Comparison of ENCODE assay signal across 8 mouse cellular contexts in the genomic region with DNA sequence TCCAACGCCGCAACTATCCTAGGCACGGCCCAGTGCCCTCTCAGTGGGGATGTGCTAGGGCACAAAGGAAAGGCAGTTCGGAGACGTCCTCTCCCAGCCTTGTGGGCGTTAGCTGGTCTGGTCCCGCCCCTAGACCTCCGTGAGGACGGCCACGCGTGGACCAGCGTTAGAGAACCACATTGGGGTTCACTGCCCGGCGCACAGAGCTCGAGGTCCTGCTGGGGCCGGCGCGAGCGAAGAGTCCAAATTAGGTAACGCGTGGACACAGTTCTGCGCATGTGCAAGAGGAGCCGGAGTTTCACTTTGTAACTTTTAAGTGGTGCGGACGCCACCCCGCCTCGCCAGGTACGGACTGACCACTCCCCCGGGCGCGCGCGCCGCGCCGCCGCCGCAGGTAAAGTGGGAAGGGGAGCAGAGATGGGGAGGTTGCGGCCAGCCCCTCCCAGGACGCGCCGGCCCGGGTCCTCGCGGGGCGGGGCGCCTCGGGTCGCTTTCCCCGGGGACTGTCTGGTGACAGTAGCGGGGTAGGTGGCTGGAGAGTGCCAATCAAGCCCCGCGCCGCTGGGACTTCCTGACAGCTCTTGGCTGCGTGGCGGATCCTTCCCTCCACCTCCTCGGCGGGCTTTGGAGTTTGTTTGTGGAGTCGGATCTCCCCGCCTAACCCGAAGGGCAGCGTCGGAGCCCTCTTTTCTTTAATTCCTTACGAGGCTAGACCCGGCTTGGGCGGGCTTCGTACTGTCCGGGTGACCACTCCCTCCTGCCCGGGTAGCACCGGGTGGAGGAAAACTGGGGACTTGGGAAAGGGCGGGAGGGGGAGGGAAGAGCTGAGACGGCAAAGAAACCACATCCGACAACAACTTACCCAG. TPM values are rescaled to one million over a fixed set of nuclear protein-coding genes. Genes with fewer than 3 reads are reported as not detected.
DNase-seq lines count a peak whose midpoint lies in the region; ATAC-seq and TF ChIP-seq lines count a peak whose summit lies in the region.

Gene Tmem63a (plus strand): TSS at position 179 of the 866 bp plus-strand sequence.

- H3K79me2 ChIP-seq in heart, adult 2 months (replicated peaks; ENCODE audit: control insufficient read depth, insufficient read depth, low read length), result no peaks in the 10 kb centered on the region

- intact Hi-C loops in heart, adult 2 months (cut with DNase I), result loop anchor here (2.0 kb wide), 1 partner anchor 38 kb away; the partner anchor contains the start of gene Pycr2

- H3K9ac ChIP-seq in embryonic facial prominence, embryonic 12.5 days, result peak within 1 kb of the TSS; percentile 66
- peak within 1 kb of the TSS; percentile 77 for H3K9ac ChIP-seq in heart, adult 2 months (ENCODE audit: low read depth, low read length)
- H3K9ac ChIP-seq in midbrain, postnatal 0 days (replicated peaks; ENCODE audit: low read length, poor library complexity, severe bottlenecking), result peak within 1 kb of the TSS; percentile 44; the same call in 1 of the 2 replicates

- peak within 1 kb of the TSS; percentile 71 for H3K4me3 ChIP-seq in embryonic facial prominence, embryonic 12.5 days
- peak within 1 kb of the TSS; percentile 96 for H3K4me3 ChIP-seq in heart, adult 2 months
- H3K4me3 ChIP-seq in midbrain, postnatal 0 days (ENCODE audit: low read depth, low read length), result peak within 1 kb of the TSS; percentile 62

- TF ChIP-seq POLR2A in heart, adult 2 months (IDR thresholded peaks at IDR 0.05; ENCODE audit: insufficient read depth, low read depth, low read length), result peak; percentile 65; the same call in 1 of the 2 replicates

- H3K36me3 ChIP-seq in embryonic facial prominence, embryonic 12.5 days, result no peaks in the 10 kb centered on the region
- no peaks in the 10 kb centered on the region for H3K36me3 ChIP-seq in heart, adult 2 months (ENCODE audit: control insufficient read depth, insufficient read depth, low read length)
- H3K36me3 ChIP-seq in midbrain, postnatal 0 days (ENCODE audit: insufficient read depth, low read length), result no peaks in the 10 kb centered on the region

- peaks cover 32% of the 10 kb centered on the region for H3K4me1 ChIP-seq in embryonic facial prominence, embryonic 12.5 days
- H3K4me1 ChIP-seq in heart, adult 2 months (ENCODE audit: control insufficient read depth, insufficient read depth, low read length), result peaks cover 22% of the 10 kb centered on the region
- H3K4me1 ChIP-seq in midbrain, postnatal 0 days (ENCODE audit: insufficient read depth, low read length), result peaks cover 3% of the 10 kb centered on the region; the same call in 1 of the 2 replicates

- WGBS in embryonic facial prominence, embryonic 12.5 days, result under 1% methylated on average over 73 of the region's 73 CpGs
- WGBS in heart, adult 2 months, result under 1% methylated on average over 73 of the region's 73 CpGs
- under 1% methylated on average over 67 of the region's 73 CpGs for WGBS in midbrain, postnatal 0 days

- DNase-seq in left cerebral cortex, adult 18-20 months (ENCODE audit: low spot score in 2 of 2), result peak; percentile 24 to 29
- no peak for DNase-seq in left cerebral cortex, adult 11 months (ENCODE audit: low spot score)
- DNase-seq in heart, adult 2 months, result peak; percentile 85 to 89
- DNase-seq in kidney, adult 18-20 months, result peak; percentile 89
- DNase-seq in liver, result peak; percentile 83
- peak; percentile 32 for DNase-seq in midbrain, postnatal 0 days (ENCODE audit: low spot score)
- DNase-seq in spleen, postnatal 4 days (ENCODE audit: low spot score in 2 of 2), result peak; percentile 72 to 90

- no peak for ATAC-seq in embryonic facial prominence, embryonic 12.5 days (ENCODE audit: insufficient number of reproducible peaks, insufficient read depth, low FRiP score, low TSS enrichment)
- ATAC-seq in midbrain, postnatal 0 days (ENCODE audit: low FRiP score), result no peak

- no peak for TF ChIP-seq CTCF in heart, adult 2 months (IDR thresholded peaks at IDR 0.05)
- no peak for TF ChIP-seq CTCF in midbrain, postnatal 0 days (IDR thresholded peaks at IDR 0.05)

- H3K9me3 ChIP-seq in embryonic facial prominence, embryonic 12.5 days, result no peaks in the 10 kb centered on the region
- H3K9me3 ChIP-seq in midbrain, postnatal 0 days (ENCODE audit: low read length), result no peaks in the 10 kb centered on the region

- no peak within 1 kb of the TSS for H3K27ac ChIP-seq in embryonic facial prominence, embryonic 12.5 days
- peak within 1 kb of the TSS; percentile 91 for H3K27ac ChIP-seq in heart, adult 2 months
- no peak within 1 kb of the TSS for H3K27ac ChIP-seq in midbrain, postnatal 0 days (ENCODE audit: low read depth, low read length)

- TF ChIP-seq EP300 in heart, adult 2 months (IDR thresholded peaks at IDR 0.05; ENCODE audit: insufficient read depth, low read depth, low read length), result 0 out of 2 replicates have a peak, but pooled peaks have one; percentile 15

- H3K27me3 ChIP-seq in embryonic facial prominence, embryonic 12.5 days, result peaks cover 43% of the 10 kb centered on the region
- H3K27me3 ChIP-seq in heart, adult 2 months (ENCODE audit: control insufficient read depth, insufficient read depth, low read length), result no peaks in the 10 kb centered on the region
- peaks cover 39% of the 10 kb centered on the region for H3K27me3 ChIP-seq in midbrain, postnatal 0 days (ENCODE audit: insufficient read depth, low read length)

- H3K4me2 ChIP-seq in embryonic facial prominence, embryonic 12.5 days (replicated peaks), result peak within 1 kb of the TSS; percentile 91
- H3K4me2 ChIP-seq in midbrain, postnatal 0 days (ENCODE audit: low read depth, low read length, poor library complexity, severe bottlenecking), result peak within 1 kb of the TSS; percentile 93

RNA-seq across cellular contexts. Expression of gene Tmem63a, which starts in this region (rescaled TPM):
- 10 to 100 TPM; 15.5 to 19.4 TPM for total RNA-seq in left cerebral cortex, adult 18-20 months (2021)
- 8.8 and 8.9 TPM in 2 replicates for polyA plus RNA-seq in embryonic facial prominence, embryonic 12.5 days (2016; fragmentation: Nextera tagmentation; extraction: Ambion mirVana)
- 10 to 100 TPM; 13.2 to 15.8 TPM for total RNA-seq in heart, adult 2 months (2021)
- 27.5 and 34.5 TPM in 2 replicates for polyA plus RNA-seq in heart, adult 2 months (2012; rRNA removed)
- total RNA-seq in midbrain, postnatal 0 days (2014; rRNA removed), result 4.8 and 6.4 TPM in 2 replicates
- polyA plus RNA-seq in midbrain, postnatal 0 days (2015; fragmentation: Nextera tagmentation; extraction: Ambion mirVana), result 1.3 and 1.7 TPM in 2 replicates
